Mouse (Mus musculus) right cerebral cortex, postnatal 14 days (tissue): Measurements from ENCODE around the gene Eif5a.

Source experiments
- DNase-seq: peaks from one replicate; pipeline ENCODE4 v3.0.0; 2022

The Eif5a gene

DNA sequence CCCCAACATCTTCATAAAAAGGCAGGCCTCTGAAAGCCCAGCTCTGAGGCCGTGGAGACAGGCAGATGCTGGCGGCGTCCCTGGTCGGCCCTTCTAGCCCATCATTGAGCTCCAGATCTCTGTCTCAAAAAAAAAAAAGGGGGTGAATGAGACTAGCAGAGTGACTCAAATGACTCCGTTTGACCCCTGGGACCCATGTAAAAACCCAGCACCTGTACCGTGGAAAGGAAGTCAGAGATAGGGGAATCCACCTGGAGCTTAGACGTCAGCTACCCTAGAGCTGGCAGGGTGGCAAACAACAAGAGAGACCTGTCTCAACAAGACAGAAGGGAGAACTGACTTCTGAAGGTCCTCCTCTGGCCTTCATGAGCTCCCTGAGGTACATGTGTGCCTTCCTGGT is 49.9 kb downstream of the Eif5a start:
- DNase-seq, result no peak

DNA sequence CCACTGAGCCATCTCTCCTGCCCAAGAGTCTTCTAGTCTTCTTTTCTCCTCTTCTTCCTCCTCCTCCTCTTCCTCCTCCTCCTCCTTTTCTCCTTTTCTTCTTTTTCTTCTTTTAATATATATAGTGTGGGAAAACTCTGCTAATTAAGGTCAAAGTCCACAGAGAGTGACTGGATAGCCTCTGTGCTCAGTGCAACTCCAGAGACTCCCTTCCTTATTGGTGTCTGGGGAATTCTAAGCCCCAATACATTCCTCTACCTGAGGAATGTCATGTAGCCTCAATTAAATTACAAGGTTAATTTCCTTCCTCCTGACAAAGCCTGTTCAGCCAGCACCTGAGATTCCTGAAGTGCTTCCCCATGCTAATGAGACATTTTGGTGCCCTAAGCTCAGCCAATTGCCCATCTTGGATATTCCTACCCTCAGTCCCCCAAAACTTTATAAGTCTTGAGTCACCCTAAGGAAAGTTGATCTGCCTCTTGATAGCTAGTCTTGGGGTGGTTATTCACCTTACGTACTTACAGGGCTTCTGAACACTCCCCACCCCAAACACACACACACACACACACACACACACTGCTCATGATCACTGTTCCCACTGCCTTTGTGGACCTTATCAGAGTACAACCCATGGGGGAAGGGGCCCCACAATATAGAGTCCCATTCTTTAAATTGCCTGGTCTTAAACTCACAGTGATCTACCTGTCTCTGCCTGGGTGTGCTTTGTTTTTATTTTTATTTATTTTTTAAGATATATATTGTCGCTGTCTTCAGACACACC is 51.3 kb downstream of the Eif5a start:
- no peak for DNase-seq

GRCm38 (mm10) chr11:69867335-69867734 is 54.4 kb downstream of the Eif5a start:
- no peak for DNase-seq
